Mouse (Mus musculus) kidney, adult 9 months (tissue): ENCODE data around the gene Gpr1.

Experiments
- DNase-seq: peaks from one replicate; pipeline ENCODE4 v3.0.0; 2022

The Gpr1 gene

GRCm38 (mm10) chr1:63178308-63178707, 36.0 kb downstream of the Gpr1 start:
- no peak for DNase-seq

- DNase-seq, result peak; percentile 98
Measured at GRCm38 (mm10) chr1:63176604-63177421, 37.5 kb downstream of the Gpr1 start, which contains the start of the genes Eef1b2 and Ndufs1. Gene Eef1b2, plus strand, starts transcription at chr1:63176825. Gene Ndufs1, minus strand, starts transcription at chr1:63176833.

GRCm38 (mm10) chr1:63176259-63176603, 38.1 kb downstream of the Gpr1 start:
- DNase-seq, result no peak

- DNase-seq, result no peak
Measured at GRCm38 (mm10) chr1:63175853-63176252, 38.5 kb downstream of the Gpr1 start.

GRCm38 (mm10) chr1:63168638-63169037, 45.7 kb downstream of the Gpr1 start:
- no peak for DNase-seq

- no peak for DNase-seq
Measured at GRCm38 (mm10) chr1:63140231-63140630, 74.1 kb downstream of the Gpr1 start.

GRCm38 (mm10) chr1:63138586-63138985, 75.8 kb downstream of the Gpr1 start:
- DNase-seq, result peak; percentile 54

- no peak for DNase-seq
Measured at GRCm38 (mm10) chr1:63137971-63138370, 76.4 kb downstream of the Gpr1 start.

GRCm38 (mm10) chr1:63134530-63134929, 79.8 kb downstream of the Gpr1 start:
- no peak for DNase-seq
